Mouse (Mus musculus) retina, postnatal 1 day (tissue): ENCODE results near the gene Olfr771.
"Not testable (repeated sequence)": the region's sequence is repeated elsewhere in the genome, so short reads cannot be mapped to it uniquely, and the experiment has no call there.

Source experiments
- DNase-seq: peaks from one replicate; pipeline ENCODE4 v3.0.0-alpha.2; 2012

Gene Olfr771

DNA sequence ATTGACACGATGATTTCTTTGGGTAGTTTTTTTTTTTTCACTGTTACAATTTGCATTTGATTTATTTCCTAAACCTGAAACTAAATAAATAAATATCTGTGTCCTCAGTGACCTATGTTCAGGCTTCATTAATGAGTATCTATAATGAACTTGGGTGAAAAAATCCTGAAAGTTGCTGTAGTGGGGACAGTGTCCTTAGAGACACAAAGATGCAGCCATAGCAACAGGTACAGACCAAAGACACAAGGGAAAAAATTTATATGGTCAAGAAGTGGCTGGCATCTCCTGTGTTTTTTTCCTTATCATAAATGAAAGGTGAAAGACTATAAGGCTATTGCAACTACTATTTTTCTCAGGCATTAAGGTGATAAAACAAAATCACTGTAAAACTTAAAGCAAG is at the start of gene Olfr771:
TSS of gene Olfr771 (minus strand) at position 101 of the 400 bp plus-strand sequence.
- DNase-seq, result no peak

DNA sequence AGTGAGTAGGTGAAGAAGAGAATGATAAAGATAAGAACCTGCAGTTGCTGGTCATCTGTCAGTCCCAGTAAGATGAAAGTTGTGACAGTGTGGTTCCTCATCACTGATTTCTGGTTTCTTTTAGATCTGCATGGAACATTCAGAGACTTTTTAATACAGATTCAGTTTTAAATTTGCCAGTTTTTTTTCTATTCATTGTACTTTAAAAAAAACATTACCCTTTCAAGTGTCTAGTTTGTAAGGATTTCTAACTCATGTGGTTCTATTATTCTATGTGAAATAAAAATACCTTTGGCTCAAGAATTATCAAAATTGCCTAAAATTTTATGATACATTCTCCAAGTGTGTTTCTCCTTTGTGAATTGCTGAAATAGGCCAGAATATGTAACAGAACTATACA is 22.8 kb upstream of the Olfr771 start, which contains the start of gene Olfr773:
TSS of gene Olfr773 (minus strand) at position 101 of the 400 bp plus-strand sequence.
- not testable (repeated sequence) for DNase-seq

- not testable (repeated sequence) for DNase-seq
Measured at GRCm38 (mm10) chr10:129177821-129178220, 13.3 kb upstream of the Olfr771 start, which contains the start of gene Olfr772. Gene Olfr772 (minus strand): TSS chr10:129177921.

DNA sequence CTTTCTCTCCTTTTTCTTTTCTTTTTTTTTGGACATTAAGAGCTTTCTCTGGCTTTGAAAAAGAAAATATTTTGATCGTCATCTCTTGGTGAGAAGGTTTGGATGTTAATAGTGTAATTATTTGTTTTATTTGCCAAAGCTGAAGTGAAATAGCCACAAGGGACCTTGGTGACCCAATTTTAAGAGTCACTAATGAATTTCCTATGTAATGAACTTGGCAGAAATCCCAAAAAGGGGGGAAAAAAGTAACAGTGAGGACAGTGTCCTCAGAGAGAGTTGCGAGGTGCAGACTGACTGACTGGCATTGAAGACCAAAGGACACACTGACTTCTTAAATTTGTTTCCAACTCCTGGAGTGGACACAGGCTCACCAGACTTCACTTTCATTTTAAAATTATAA is 25.7 kb downstream of the Olfr771 start, which contains the start of gene Olfr770:
TSS of gene Olfr770 (minus strand) at position 101 of the 400 bp plus-strand sequence.
- peak; percentile 49 for DNase-seq

- no peak for DNase-seq
Measured at GRCm38 (mm10) chr10:129117761-129118160, 46.8 kb downstream of the Olfr771 start, which contains the start of gene Olfr769. Gene Olfr769 (minus strand): TSS chr10:129117861.

DNA sequence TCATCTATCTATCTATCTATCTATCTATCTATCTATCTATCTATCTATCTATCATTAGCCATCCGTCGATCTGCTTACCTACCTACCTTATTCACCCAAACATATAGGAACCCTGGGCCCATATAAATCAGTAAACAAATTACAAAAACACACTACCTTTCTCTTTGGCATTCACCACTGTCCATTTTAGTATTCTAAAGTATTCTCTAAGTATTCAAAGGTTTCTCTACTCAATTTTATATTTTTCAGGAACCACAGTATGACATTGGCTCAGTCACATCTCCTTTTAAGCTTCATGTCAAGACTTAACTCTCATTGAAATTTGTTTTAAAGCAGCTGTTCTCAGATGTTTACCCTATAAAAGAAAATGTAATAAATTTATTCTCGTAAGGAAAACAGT is 49.4 kb downstream of the Olfr771 start:
- no peak for DNase-seq
